In the genomic region with DNA sequence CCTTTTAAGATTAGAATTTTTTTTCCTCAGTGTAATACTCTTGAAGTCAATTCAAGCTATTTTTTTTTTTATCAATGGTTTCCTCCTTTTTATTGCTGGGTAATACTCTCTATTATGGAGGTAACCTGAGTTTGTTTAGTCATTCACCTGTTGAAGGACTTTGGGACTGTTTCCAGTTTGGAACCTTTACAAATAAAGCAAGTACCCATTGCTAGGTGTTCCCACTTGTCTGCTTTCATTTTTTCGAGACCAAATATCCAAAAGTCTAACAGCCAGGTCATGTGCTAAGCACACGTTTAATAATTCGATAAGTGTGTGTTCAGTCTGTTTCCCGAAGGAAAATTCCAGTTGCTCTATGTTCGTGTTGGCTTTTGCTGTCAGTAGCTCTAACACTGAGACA, we compare ENCODE assay signal across 22 mouse cellular contexts.
DNase-seq lines count a peak whose midpoint lies in the region; ATAC-seq and TF ChIP-seq lines count a peak whose summit lies in the region.
"Had no signal": no experiment of that assay in that cellular context is flagged by ENCODE, and none has a peak within 500 bp of the region (broad histone marks: within the 10 kb centered on the region; RNA-seq: fewer than 3 reads in every experiment).

No protein-coding gene starts in this region.

- TF ChIP-seq POLR2A in liver, adult 2 months (IDR thresholded peaks at IDR 0.05; ENCODE audit: extremely low read depth, insufficient read depth, low read length) = no peak
- TF ChIP-seq POLR2A in lung, adult 2 months (IDR thresholded peaks at IDR 0.05; ENCODE audit: borderline replicate concordance, extremely low read depth, low read depth, low read length) = no peak
- no peak for TF ChIP-seq POLR2A in small intestine, adult 2 months (IDR thresholded peaks at IDR 0.05; ENCODE audit: low read depth, low read length)

- H3K4me3 ChIP-seq in liver, adult 2 months (ENCODE audit: insufficient read depth, low read depth, low read length) = no peak overlapping the region
- no peak overlapping the region for H3K4me3 ChIP-seq in liver, embryonic 12.5 days
- H3K4me3 ChIP-seq in lung, embryonic 16.5 days (ENCODE audit: low read length) = no peak overlapping the region
- H3K4me3 ChIP-seq in lung, adult 2 months (replicated peaks; ENCODE audit: extremely low read depth, low read depth, low read length) = no peak overlapping the region
- no peak overlapping the region for H3K4me3 ChIP-seq in small intestine, adult 2 months (ENCODE audit: low read depth, low read length)
- H3K4me3 ChIP-seq: forebrain, embryonic 12.5 days; gastrocnemius, adult 2 months; hindbrain, embryonic 12.5 days; hindbrain, embryonic 15.5 days had no signal

- no peak overlapping the region for H3K9ac ChIP-seq in liver, adult 2 months (ENCODE audit: low read depth, low read length)
- H3K9ac ChIP-seq in liver, embryonic 12.5 days = no peak overlapping the region
- H3K9ac ChIP-seq in lung, embryonic 16.5 days (ENCODE audit: low read length) = no peak overlapping the region
- H3K9ac ChIP-seq: forebrain, embryonic 12.5 days; hindbrain, embryonic 12.5 days; hindbrain, embryonic 15.5 days had no signal

- no peaks in the 10 kb centered on the region for H3K27me3 ChIP-seq in liver, adult 2 months (ENCODE audit: control insufficient read depth, insufficient read depth, low read length)
- H3K27me3 ChIP-seq in liver, embryonic 12.5 days (replicated peaks) = no peaks in the 10 kb centered on the region
- no peaks in the 10 kb centered on the region for H3K27me3 ChIP-seq in lung, embryonic 16.5 days (ENCODE audit: control insufficient read depth, insufficient read depth, low read depth, low read length)
- H3K27me3 ChIP-seq in small intestine, adult 2 months (ENCODE audit: control insufficient read depth, insufficient read depth, low read length) = no peaks in the 10 kb centered on the region
- H3K27me3 ChIP-seq: forebrain, embryonic 12.5 days; hindbrain, embryonic 12.5 days; hindbrain, embryonic 15.5 days had no signal

- no peak overlapping the region for H3K4me2 ChIP-seq in liver, embryonic 12.5 days
- no peak overlapping the region for H3K4me2 ChIP-seq in lung, embryonic 16.5 days (ENCODE audit: low read depth, low read length)
- H3K4me2 ChIP-seq: forebrain, embryonic 12.5 days; heart, embryonic 11.5 days; hindbrain, embryonic 12.5 days; hindbrain, embryonic 15.5 days had no signal

- H3K27ac ChIP-seq in liver, adult 2 months (replicated peaks; ENCODE audit: insufficient read depth, low read depth, low read length) = peak overlapping the region; percentile 35
- no peak overlapping the region for H3K27ac ChIP-seq in liver, embryonic 12.5 days
- no peak overlapping the region for H3K27ac ChIP-seq in lung, embryonic 16.5 days (ENCODE audit: low read length)
- H3K27ac ChIP-seq in small intestine, adult 2 months (ENCODE audit: insufficient read depth, low read depth, low read length) = peak overlapping the region; percentile 59; the same call in 1 of the 2 replicates
- H3K27ac ChIP-seq: forebrain, embryonic 12.5 days; hindbrain, embryonic 12.5 days; hindbrain, embryonic 15.5 days had no signal

- 23% methylated on average over 5 of the region's 5 CpGs for WGBS in liver, adult 2 months
- 72% methylated on average over 5 of the region's 5 CpGs for WGBS in liver, embryonic 12.5 days (ENCODE audit: insufficient replicate concordance)
- 67% methylated on average over 5 of the region's 5 CpGs for WGBS in lung, embryonic 16.5 days
- WGBS in lung, adult 2 months = 79% methylated on average over 5 of the region's 5 CpGs
- WGBS in small intestine, adult 2 months = 34% methylated on average over 5 of the region's 5 CpGs

- peaks cover 4% of the 10 kb centered on the region for H3K4me1 ChIP-seq in liver, adult 2 months (ENCODE audit: control insufficient read depth, insufficient read depth, low read length)
- no peaks in the 10 kb centered on the region for H3K4me1 ChIP-seq in liver, embryonic 12.5 days
- H3K4me1 ChIP-seq in lung, embryonic 16.5 days (replicated peaks; ENCODE audit: control insufficient read depth, insufficient read depth, low read length) = 0 out of 2 replicates have a peak, but pooled peaks cover 4% of the 10 kb centered on the region
- peaks cover 16% of the 10 kb centered on the region for H3K4me1 ChIP-seq in lung, adult 2 months (ENCODE audit: control insufficient read depth, insufficient read depth, low read length)
- H3K4me1 ChIP-seq in small intestine, adult 2 months (ENCODE audit: control insufficient read depth, insufficient read depth, insufficient read length, low read length) = peaks cover 3% of the 10 kb centered on the region; the same call in 1 of the 2 replicates
- H3K4me1 ChIP-seq: forebrain, embryonic 12.5 days; hindbrain, embryonic 12.5 days; hindbrain, embryonic 15.5 days had no signal

- DNase-seq in liver, adult 2 months (ENCODE audit: extremely low read depth, low read depth, low spot score) = peak; percentile 91
- DNase-seq in lung, adult 2 months = no peak
- DNase-seq in lung, postnatal 10 days = peak; percentile 44
- no peak for DNase-seq in adrenal gland, postnatal 4 days (ENCODE audit: low spot score in 2 of 2)
- DNase-seq: adrenal gland, adult 2 months; adrenal gland, postnatal 14 days; cerebellum, adult 18-20 months; cerebellum, adult 9-10 months; cerebellum, postnatal 14 days; gastrocnemius, adult 2 months; gastrocnemius, postnatal 14 days; heart, adult 11 months had no signal

- ATAC-seq in liver, embryonic 12.5 days = no peak
- ATAC-seq in lung, embryonic 16.5 days (ENCODE audit: low read depth) = peak; percentile 5; the same call in 1 of the 2 replicates
- ATAC-seq in erythroblast, adult 5-6 weeks (replicated peaks; ENCODE audit: low FRiP score, poor library complexity, severe bottlenecking) = no peak
- ATAC-seq: CD4-positive, CD25-positive, alpha-beta regulatory T cell, adult 4 months; forebrain, embryonic 16.5 days had no signal

- H3K79me2 ChIP-seq in liver, adult 2 months (ENCODE audit: control insufficient read depth, insufficient read depth, low read length) = no peaks in the 10 kb centered on the region

- H3K36me3 ChIP-seq in liver, adult 2 months (ENCODE audit: control insufficient read depth, insufficient read depth, low read length) = no peaks in the 10 kb centered on the region
- no peaks in the 10 kb centered on the region for H3K36me3 ChIP-seq in liver, embryonic 12.5 days
- H3K36me3 ChIP-seq in lung, embryonic 16.5 days (ENCODE audit: control insufficient read depth, insufficient read depth, low read length) = no peaks in the 10 kb centered on the region
- H3K36me3 ChIP-seq in small intestine, adult 2 months (ENCODE audit: control insufficient read depth, insufficient read depth, low read length) = no peaks in the 10 kb centered on the region
- H3K36me3 ChIP-seq: forebrain, embryonic 12.5 days; hindbrain, embryonic 12.5 days; hindbrain, embryonic 15.5 days had no signal

- no peaks in the 10 kb centered on the region for H3K9me3 ChIP-seq in liver, embryonic 12.5 days (replicated peaks)
- H3K9me3 ChIP-seq in lung, embryonic 16.5 days (ENCODE audit: control insufficient read depth, low read length) = no peaks in the 10 kb centered on the region
- H3K9me3 ChIP-seq: forebrain, embryonic 12.5 days; hindbrain, embryonic 12.5 days; hindbrain, embryonic 15.5 days had no signal

- TF ChIP-seq CTCF in liver, adult 2 months (IDR thresholded peaks at IDR 0.05; ENCODE audit: low read depth, low read length) = no peak
- no peak for TF ChIP-seq CTCF in lung, adult 2 months (IDR thresholded peaks at IDR 0.05; ENCODE audit: insufficient read depth, low read length)
- TF ChIP-seq CTCF in small intestine, adult 2 months (IDR thresholded peaks at IDR 0.05; ENCODE audit: extremely low read depth, insufficient read length, insufficient replicate concordance, low read depth, low read length) = no peak

Comparison
In these comparisons a context has a peak if more than half of its experiments do, and no peak if none do; other contexts are left out.
1. DNase-seq: peak in liver, adult 2 months (single experiment) and lung, postnatal 10 days (single experiment); none in lung, adult 2 months (single experiment) and adrenal gland, postnatal 4 days (0 of 2).
2. H3K27ac ChIP-seq: peak in liver, adult 2 months (single experiment) and small intestine, adult 2 months (single experiment); none in liver, embryonic 12.5 days (single experiment) and lung, embryonic 16.5 days (single experiment).